Mouse (Mus musculus) WW6 (cell line): Measurements from ENCODE around the gene Cacna2d3.

ENCODE experiments used
- DNase-seq: peaks from one replicate; pipeline ENCODE4 v3.0.0-alpha.2; 2013; ENCODE audit warnings: low read depth, low spot score

Gene Cacna2d3

DNA sequence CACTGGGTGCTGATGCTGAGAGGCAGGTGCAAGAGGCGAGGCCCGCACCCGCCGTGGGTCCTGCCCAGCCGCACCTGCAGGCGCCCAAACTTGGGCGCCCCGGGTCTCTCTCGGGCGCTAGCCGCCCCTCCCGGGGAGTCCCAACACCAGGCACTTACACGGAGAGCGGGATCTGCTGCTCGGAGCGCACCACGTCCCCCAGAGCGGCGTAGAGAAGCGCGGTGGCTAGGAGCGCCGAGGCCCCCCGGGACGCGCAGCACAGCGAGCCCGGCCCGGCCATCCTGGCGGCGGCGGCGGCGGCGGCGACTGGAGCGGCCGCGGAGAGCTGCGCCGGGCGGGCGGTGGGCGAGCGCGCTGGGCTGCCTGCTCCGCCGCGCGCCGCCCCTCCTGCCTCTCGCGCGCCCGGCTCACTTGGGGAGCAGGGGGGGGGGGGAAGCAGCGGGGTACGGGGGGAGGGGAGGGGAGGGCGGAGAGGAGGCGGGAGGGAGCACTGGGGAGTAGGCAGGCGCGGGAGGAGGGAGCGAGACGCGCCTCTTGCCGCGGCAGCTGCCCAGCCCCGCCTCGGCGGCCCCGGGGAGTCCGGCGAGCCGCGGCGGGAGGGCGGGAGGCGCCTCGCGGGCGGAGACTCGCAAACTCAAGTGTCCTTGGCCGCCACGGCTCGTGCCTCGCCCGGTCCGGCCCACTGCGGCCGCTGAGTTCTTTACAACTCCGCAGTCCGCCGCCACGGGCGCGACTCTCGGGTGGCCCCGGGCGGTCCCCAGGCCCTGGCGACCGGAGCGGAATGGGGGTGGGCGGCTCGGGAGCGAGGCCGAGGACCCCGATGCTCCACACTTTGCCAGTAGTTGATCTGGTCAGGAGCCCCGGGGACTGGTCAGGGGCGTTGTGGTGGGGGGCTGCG is at the start of gene Cacna2d3:
TSS of gene Cacna2d3 (minus strand) at position 377 of the 898 bp plus-strand sequence.
- no peak for DNase-seq

DNA sequence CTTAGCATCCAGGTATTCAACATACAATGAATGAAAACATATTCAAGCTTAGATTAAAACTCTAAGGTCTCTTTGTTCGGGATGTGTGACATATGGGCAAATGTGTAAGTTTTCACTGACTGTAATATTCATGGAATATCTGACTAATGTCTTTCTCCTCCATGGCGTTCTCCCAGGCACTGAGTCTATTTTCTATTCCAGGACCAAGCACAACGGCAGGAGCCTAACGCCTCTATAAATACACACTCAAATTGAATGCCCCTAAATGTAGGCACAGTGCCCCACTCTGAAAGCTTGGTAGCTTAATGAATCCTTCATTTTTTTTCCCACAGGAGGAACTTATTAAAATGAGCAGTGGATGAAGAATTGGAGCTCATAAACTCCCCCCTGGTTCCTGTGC is 47.8 kb upstream of the Cacna2d3 start:
- no peak for DNase-seq

DNA sequence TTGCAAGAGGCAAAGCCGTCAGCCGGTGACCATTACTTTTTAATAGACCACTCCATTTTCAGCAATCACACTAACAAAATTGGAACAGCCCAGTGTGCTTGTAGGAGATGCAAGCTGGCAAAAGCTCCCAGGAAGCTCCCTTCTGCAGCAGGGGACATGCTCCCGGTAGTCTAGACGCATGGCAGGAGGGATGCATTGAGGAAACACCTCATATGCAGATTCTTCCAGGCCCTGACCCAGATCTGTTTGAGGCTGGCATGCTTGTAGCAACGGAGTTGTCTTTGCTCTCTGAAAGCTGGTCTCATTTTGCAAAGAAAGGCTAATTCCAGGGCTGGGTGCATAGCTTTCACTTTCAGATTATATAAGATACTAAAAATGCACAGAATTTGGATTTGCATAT is 31.2 kb upstream of the Cacna2d3 start:
- DNase-seq = no peak

- DNase-seq = no peak
These were observed 17.1 kb upstream of the Cacna2d3 start for GRCm38 (mm10) chr14:29738751-29739150.

DNA sequence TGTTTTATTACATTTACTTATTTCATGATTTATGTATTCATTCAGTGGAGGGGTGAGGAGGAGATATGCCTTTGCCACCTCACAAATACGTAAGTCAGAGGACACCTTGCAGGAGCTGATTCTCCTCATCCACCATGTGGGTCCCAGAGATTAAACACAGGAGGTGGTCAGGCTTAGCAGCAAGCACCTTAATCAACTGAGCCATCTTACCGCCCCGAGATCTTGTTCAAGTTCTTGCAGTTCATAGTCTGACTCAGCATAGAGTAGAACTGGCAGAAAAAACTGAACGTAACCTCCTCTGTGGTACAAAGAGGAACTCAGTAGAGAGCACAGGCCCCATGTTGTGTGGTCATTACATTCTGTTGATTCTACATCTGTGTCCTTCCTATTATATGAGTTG is 8.6 kb upstream of the Cacna2d3 start:
- DNase-seq = no peak

DNA sequence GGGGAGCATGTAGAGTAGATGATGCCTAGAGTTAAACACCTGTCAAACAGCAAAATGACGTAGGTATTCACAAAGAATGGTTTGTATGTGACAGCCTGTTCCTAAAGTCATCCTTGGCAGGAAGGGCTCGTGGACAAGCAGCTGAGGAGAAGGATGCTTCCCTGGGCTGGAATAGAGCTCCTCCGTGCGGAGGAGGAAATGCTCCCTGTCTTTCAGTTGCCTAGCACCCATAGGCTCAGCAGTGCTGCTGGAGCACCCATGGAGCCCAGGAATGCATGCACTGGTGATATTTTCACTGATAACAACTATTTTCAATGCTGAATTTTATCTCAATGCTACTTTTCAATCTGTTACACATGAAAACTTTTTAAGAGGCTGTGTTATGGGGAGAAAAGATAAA is 7.3 kb upstream of the Cacna2d3 start:
- DNase-seq = no peak

DNA sequence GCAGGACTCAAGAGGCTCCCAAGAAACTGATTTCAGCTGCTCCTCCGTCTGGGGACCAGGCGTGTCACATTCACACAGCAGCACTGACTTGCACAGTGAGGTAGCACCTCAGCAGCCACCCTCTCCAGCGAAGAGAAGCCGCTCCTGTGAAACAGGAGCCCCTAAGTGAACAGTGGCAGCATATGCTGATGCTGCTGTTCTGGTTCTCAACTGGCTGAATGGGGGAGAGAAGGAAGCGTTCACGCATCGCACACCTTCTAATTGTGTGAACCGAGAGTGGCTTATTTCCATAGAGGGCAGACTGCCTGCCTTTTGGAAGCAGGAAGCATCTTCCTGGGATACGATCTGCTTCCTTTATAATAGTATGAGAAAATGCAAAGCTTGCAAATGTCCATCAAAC is 5.9 kb upstream of the Cacna2d3 start:
- no peak for DNase-seq

- DNase-seq = no peak
These were observed 1.6 kb upstream of the Cacna2d3 start for GRCm38 (mm10) chr14:29723267-29723666.

DNA sequence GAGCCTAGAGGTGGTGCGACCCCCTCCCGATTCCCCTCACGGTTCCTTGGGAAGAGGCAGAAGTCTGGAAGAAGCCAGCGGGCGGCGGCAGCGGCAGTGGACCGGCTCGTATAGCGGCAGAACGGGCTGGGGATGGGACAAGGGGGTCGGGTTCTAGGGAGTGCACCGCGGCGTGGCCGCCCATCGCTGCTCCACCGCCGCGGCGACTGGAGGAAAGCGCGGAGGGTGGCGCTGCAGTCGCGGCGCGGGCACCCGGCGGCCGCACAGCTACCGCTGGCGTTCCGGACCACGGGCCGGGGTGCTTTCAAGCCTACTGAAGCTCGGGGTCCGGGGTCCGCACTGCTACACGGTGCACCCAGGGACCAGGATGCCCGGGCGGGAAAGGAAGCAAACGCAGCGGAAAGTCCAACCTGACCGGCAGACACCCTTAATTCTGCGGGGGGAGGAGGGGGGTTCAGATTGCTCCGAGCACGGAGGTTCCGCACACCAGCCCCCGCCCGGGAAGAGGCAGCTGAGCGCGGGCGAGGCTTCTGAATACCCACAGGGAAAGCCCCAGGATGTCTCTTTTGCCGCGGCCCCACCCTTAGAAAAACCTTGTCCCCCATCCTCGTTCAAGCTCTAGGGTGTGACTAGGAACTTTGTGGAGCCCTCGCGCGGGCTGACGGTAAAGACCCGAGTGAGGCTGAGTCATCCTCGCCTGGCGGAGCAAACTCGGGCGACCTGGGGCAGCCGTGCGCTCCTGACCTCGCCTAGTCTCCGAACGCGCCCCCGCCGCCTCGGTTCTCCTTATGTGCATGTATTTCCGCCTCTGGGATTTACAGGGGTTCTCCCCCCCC is 940 bp upstream of the Cacna2d3 start:
- no peak for DNase-seq

DNA sequence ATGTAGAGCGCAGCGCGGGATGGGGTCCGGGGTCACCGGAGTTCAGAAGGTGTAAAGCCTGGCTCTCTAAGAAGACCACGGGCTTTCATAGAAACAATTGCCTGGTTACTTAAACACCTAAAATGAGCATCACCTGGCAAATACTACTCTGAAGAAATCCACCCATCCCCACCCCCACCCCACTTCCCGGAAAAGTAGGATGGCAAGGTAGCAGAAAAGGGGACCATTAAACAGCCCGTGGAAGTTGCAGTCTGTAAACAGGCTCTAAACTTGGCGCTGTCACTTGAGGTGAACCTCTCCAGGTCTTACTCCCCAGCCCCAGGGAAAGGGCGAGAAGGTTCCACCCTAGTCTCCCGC is 555 bp downstream of the Cacna2d3 start:
- no peak for DNase-seq

DNA sequence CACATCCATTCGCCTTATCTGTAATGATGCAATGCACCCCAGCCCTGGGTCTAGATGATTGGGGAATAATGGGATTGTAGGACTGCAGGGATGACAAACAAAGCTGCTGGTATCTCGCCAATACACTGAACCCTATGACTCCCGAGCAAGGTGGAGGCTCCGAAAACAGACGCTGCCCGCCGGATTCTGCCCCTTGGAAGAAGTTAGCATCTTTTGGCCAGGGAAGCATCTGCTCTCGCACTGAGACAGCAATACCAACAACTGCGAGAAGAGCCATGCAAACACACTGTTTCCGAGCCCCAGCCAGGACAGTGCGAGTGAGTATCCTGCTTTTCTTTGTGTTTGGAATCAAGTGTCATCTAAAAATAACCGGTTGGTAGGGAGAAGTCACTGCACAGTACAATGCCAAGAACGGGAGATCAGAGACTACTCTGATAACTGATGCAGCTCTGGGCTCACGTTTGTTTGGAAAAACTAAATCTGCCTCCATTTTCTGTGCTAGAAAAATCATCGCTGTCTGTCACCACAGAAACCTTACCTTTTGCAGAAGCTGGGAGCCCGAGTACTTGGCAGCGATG is 1.2 kb downstream of the Cacna2d3 start:
- DNase-seq = no peak

DNA sequence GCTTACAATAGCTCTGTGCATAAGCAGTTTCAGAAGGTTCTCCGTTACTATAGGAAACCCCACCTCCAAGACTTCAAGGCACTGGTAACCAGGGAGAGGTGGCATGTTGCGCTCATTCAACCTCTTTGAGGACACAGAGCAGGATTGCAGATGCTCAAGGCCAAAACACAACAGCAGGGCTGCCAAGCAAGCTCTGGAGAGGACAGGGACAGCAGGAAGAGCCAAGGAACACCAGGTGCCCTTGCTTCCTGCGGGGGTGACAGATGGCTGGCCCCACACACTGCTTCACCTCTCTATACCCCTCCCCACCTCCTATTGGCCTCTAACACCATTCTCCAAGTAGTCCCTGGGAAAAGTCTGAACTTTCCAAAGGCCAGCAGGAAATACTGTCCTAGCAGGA is 9.0 kb downstream of the Cacna2d3 start:
- no peak for DNase-seq

DNA sequence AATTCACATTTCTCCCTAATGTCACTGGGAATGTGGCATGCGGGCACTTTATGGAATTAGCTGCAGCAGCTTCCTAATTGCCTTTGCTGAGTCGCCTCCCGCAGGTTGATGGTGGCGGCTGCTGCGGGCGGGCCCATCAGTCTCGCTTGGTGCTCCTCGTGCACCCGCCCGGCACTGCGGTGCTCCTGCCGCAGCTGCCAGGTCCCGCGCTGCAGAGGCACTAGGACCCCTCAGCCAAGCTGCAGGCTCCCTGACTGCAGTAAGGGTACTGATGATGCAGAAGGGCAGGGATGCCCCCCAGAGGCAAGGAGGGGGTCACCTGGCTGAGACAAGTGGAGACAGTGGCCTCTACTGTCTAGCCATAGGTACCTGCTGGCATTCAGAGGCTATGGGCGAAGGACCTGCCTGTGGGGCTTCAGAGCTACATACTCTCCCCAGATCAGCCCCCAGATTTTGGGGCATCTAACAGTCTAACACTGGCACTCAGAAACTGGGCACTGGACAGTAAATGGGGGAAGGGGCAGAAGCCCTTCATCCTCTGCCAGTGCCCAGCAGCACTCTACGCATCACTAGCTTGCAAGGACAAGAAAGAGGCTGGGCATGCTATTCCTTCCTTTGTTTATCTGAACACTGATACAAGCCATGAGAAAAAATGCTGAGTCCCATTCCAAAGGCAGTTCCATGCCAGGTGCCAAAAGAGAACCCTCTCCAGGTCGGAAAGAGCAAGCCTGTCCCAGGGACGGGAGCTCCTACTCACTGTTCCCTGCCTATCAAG is 13.9 kb downstream of the Cacna2d3 start:
- no peak for DNase-seq

DNA sequence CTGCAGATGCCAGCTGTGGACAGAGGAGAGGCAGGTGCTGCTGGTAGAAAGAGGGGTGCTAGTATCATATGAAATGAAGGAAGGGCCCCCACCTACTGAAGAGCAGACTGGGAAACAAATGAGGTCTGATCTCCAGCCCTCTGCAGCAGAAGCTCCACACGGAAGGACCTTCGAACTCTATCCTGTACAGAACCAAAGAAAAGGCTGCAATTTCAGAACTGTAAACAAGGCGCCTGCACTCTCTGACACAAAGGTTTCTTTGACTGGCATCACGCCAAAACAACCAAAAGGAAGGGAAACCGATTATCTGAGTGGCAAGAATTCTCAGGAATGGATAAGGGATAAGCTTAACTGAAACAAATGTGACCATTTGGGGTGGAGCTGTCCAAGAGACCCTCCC is 18.9 kb downstream of the Cacna2d3 start:
- DNase-seq = no peak

DNA sequence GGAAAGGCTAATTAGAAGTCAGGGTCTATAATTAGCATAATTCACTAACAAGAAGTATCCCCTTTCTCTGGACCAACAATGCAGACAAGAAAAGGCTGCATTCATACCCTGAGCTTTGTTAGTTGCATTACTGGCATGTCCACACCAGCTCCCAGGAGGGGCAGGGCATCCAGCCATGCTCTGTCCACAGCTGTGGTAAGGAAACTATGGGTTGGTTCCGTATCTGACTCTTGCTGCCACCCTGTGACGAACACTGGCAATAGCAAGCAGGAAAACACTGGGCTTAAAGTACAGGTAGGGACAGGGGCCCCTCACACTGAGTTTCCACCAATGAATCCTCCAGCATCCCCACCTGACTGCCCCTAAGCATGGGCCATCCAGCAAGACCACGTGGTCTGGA is 25.5 kb downstream of the Cacna2d3 start:
- DNase-seq = no peak

DNA sequence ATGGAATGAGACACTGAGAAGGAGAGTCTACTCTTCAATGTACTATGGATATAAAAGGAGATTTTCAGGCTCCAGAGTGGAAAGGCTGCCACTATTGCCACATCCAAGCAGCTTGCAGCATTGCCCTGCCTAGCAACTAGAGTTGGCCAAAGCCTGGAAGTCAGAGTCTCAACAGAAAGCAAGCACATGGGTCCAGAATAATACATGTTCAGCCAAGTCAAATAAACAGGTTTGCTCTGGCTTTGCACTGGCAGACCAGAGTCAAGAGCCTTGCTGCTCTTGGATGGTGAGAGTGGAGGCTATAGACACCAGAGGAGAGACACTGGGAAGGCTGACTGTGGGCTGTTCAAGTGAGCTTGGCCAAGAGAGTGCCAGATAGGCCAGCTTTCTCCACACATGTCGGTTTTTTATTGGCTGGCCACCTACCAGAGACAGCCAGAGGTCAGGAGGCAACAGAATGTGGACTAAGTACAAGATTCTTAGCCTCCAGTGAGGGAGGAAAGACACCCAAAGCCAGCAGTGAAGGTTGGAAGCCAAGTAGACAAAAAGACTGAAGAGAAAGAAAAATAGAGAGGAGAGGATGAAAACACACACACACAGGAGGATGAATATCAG is 49.1 kb downstream of the Cacna2d3 start:
- no peak for DNase-seq

DNA sequence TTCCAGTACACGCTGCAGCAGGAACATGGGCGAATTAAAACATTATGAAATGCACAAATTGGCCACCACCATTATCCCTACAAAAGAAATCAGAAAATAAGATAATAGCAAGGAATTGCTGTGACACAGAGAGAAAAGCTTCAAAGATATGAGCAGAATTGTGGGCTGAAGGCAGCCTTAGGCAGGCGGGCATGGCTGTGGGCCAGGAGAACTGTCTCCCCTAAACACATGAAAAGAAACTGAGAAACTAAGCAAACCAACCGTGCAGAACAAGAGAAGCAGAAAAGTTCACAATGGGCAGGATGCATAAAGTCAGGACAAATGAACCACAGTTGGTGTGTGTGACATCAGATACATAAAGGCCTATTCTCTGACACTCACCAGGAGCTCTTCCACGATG is 51.8 kb downstream of the Cacna2d3 start:
- DNase-seq = no peak

DNA sequence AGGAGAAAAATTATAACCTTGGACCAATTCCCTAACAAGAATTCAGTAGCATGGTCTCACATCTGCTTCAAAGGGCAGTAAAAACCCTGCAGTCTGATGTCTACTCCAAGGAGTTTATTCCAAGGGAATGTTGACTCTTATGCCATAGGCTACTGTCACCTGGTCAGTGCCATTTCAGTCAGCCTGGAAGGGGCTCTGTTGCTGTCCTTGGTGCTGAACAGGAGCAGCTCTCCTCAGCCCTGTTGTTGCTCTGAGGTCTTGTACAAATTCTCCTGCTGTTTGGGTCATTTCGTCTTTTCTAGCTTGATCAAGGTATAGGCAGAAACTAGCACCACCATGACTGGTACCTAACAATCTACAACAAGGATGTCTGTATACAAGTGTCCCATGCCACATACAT is 64.7 kb downstream of the Cacna2d3 start:
- DNase-seq = peak; percentile 9

GRCm38 (mm10) chr14:29650591-29650990 is 71.1 kb downstream of the Cacna2d3 start:
- DNase-seq = no peak

- no peak for DNase-seq
These were observed 72.9 kb downstream of the Cacna2d3 start for GRCm38 (mm10) chr14:29648721-29649120.

GRCm38 (mm10) chr14:29645421-29645820 is 76.2 kb downstream of the Cacna2d3 start:
- DNase-seq = no peak
